Mouse (Mus musculus): ENCODE results near the gene Spry1.
A peak's percentile ranks its signal among the peaks of the same experiment; 100 is the strongest.

Spry1 gene

GRCm38 (mm10) chr3:37675056-37675525 lies 35.3 kb downstream of the Spry1 start:
- DNase-seq, result no peak

- no peak for DNase-seq
These were observed 36.5 kb downstream of the Spry1 start for GRCm38 (mm10) chr3:37676291-37676690.

GRCm38 (mm10) chr3:37686219-37686618 lies 46.5 kb downstream of the Spry1 start:
- no peak for DNase-seq

GRCm38 (mm10) chr3:37686751-37687150 lies 47.0 kb downstream of the Spry1 start:
- DNase-seq, result no peak

- DNase-seq, result peak; percentile 90
These were observed 47.6 kb downstream of the Spry1 start for GRCm38 (mm10) chr3:37687158-37687980.

- no peak for DNase-seq
These were observed 53.2 kb downstream of the Spry1 start for GRCm38 (mm10) chr3:37692945-37693344.

- DNase-seq, result no peak
These were observed 53.8 kb downstream of the Spry1 start for GRCm38 (mm10) chr3:37693552-37693951.

Data from lung, postnatal 10 days (tissue).